In genomic region chr11:22440521-22440920, GRCm38 (mm10) we compare ENCODE assay signal across 8 mouse cellular contexts.
DNase-seq lines count a peak whose midpoint lies in the region; ATAC-seq lines count a peak whose summit lies in the region.

No protein-coding gene starts in this region.

- H3K4me1 ChIP-seq in forebrain, embryonic 13.5 days: no peaks in the 10 kb centered on the region
- H3K4me1 ChIP-seq in forebrain, embryonic 10.5 days: no peaks in the 10 kb centered on the region
- no peaks in the 10 kb centered on the region for H3K4me1 ChIP-seq in midbrain, embryonic 14.5 days (ENCODE audit: control insufficient read depth, insufficient read depth, low read length)
- H3K4me1 ChIP-seq in midbrain, embryonic 11.5 days (ENCODE audit: control insufficient read depth, insufficient read depth, low read length): no peaks in the 10 kb centered on the region

- 74% methylated on average over 2 of the region's 2 CpGs for WGBS in forebrain, embryonic 13.5 days
- 93% methylated on average over 2 of the region's 2 CpGs for WGBS in forebrain, embryonic 10.5 days
- WGBS in midbrain, embryonic 14.5 days: 86% methylated on average over 2 of the region's 2 CpGs
- 91% methylated on average over 2 of the region's 2 CpGs for WGBS in midbrain, embryonic 11.5 days

- H3K9ac ChIP-seq in forebrain, embryonic 13.5 days: no peak overlapping the region
- H3K9ac ChIP-seq in midbrain, embryonic 14.5 days (replicated peaks; ENCODE audit: low read length): no peak overlapping the region
- no peak overlapping the region for H3K9ac ChIP-seq in midbrain, embryonic 11.5 days (ENCODE audit: low read length)

- H3K27me3 ChIP-seq in forebrain, embryonic 13.5 days: no peaks in the 10 kb centered on the region
- no peaks in the 10 kb centered on the region for H3K27me3 ChIP-seq in forebrain, embryonic 10.5 days (ENCODE audit: poor library complexity, severe bottlenecking)
- no peaks in the 10 kb centered on the region for H3K27me3 ChIP-seq in midbrain, embryonic 14.5 days (ENCODE audit: control insufficient read depth, insufficient read depth, low read length)
- H3K27me3 ChIP-seq in midbrain, embryonic 11.5 days (ENCODE audit: control insufficient read depth, insufficient read depth, low read length): no peaks in the 10 kb centered on the region

- peak; percentile 55; the same call in 1 of the 2 replicates for ATAC-seq in forebrain, embryonic 13.5 days
- ATAC-seq in midbrain, embryonic 14.5 days (ENCODE audit: low FRiP score, low TSS enrichment): no peak
- no peak for ATAC-seq in midbrain, embryonic 11.5 days (ENCODE audit: low FRiP score)
- ATAC-seq in granulocyte monocyte progenitor cell, adult 5-6 weeks (replicated peaks; ENCODE audit: poor library complexity, severe bottlenecking): no peak

- H3K4me3 ChIP-seq in forebrain, embryonic 13.5 days: no peak overlapping the region
- H3K4me3 ChIP-seq in forebrain, embryonic 10.5 days: no peak overlapping the region
- no peak overlapping the region for H3K4me3 ChIP-seq in midbrain, embryonic 14.5 days (replicated peaks; ENCODE audit: low read depth, low read length)
- H3K4me3 ChIP-seq in midbrain, embryonic 11.5 days (ENCODE audit: low read depth, low read length): no peak overlapping the region

- H3K9me3 ChIP-seq in forebrain, embryonic 13.5 days (replicated peaks): no peaks in the 10 kb centered on the region
- no peaks in the 10 kb centered on the region for H3K9me3 ChIP-seq in forebrain, embryonic 10.5 days
- no peaks in the 10 kb centered on the region for H3K9me3 ChIP-seq in midbrain, embryonic 14.5 days (ENCODE audit: control insufficient read depth, low read length)
- H3K9me3 ChIP-seq in midbrain, embryonic 11.5 days (ENCODE audit: control insufficient read depth, low read length): no peaks in the 10 kb centered on the region

- no peak overlapping the region for H3K27ac ChIP-seq in forebrain, embryonic 13.5 days
- H3K27ac ChIP-seq in forebrain, embryonic 10.5 days: no peak overlapping the region
- no peak overlapping the region for H3K27ac ChIP-seq in midbrain, embryonic 14.5 days (replicated peaks; ENCODE audit: low read depth, low read length)
- no peak overlapping the region for H3K27ac ChIP-seq in midbrain, embryonic 11.5 days (ENCODE audit: low read depth, low read length)

- no peaks in the 10 kb centered on the region for H3K36me3 ChIP-seq in forebrain, embryonic 13.5 days (ENCODE audit: poor library complexity, severe bottlenecking)
- H3K36me3 ChIP-seq in forebrain, embryonic 10.5 days (replicated peaks): no peaks in the 10 kb centered on the region
- no peaks in the 10 kb centered on the region for H3K36me3 ChIP-seq in midbrain, embryonic 14.5 days (ENCODE audit: control insufficient read depth, insufficient read depth, low read length)
- H3K36me3 ChIP-seq in midbrain, embryonic 11.5 days (ENCODE audit: control insufficient read depth, insufficient read depth, low read length): no peaks in the 10 kb centered on the region

- no peak overlapping the region for H3K4me2 ChIP-seq in forebrain, embryonic 13.5 days
- no peak overlapping the region for H3K4me2 ChIP-seq in midbrain, embryonic 14.5 days (ENCODE audit: low read length)
- no peak overlapping the region for H3K4me2 ChIP-seq in midbrain, embryonic 11.5 days

- no peak for DNase-seq in forebrain, embryonic 10.5 days (ENCODE audit: extremely low spot score, low spot score)
- peak; percentile 54 for DNase-seq in midbrain, embryonic 14.5 days
- no peak for DNase-seq in midbrain, embryonic 11.5 days (ENCODE audit: low spot score, missing footprints)
- DNase-seq in gastrocnemius, adult 8-10 months (ENCODE audit: low spot score in 2 of 2): peak; percentile 33 to 47
- peak; percentile 67 to 76 for DNase-seq in kidney, postnatal 25 days
- DNase-seq in embryo, embryonic 10.5 days (ENCODE audit: low spot score): no peak

Comparison
In these comparisons a context has a peak if more than half of its experiments do, and no peak if none do; other contexts are left out.
1. DNase-seq: peak in midbrain, embryonic 14.5 days (single experiment), gastrocnemius, adult 8-10 months (2 of 2) and kidney, postnatal 25 days (2 of 2); none in forebrain, embryonic 10.5 days (single experiment), midbrain, embryonic 11.5 days (single experiment) and embryo, embryonic 10.5 days (single experiment).